Mouse (Mus musculus) lung, embryonic 14.5 days (tissue): ENCODE measurements at regions not wholly inside any gene's neighbourhood (a gene's known extent, or its start where the extent isn't known, plus 50 kb on each side); places are given as distances from the start of the nearest gene placed in this dataset.

Experiments
- ATAC-seq: fragments of 200-750 bp; cut with Nextera tagmentation; 2 replicates; pipeline ENCODE4 v1.8.0; 2017; ENCODE audit warnings: mild to moderate bottlenecking, moderate TSS enrichment, moderate library complexity; ENCODE audit not compliant: insufficient read depth
- DNase-seq: peaks from one replicate; pipeline ENCODE4 v3.0.0-alpha.2; 2015
- H3K27ac ChIP-seq: fragments of 300-500 bp; sonication (generic); 2 replicates; pipeline ENCODE4 v1.5.1; 2014; ENCODE audit warnings: low read depth, mild to moderate bottlenecking, moderate library complexity
- H3K27me3 ChIP-seq: fragments of 300-500 bp; sonication (generic); 2 replicates; pipeline ENCODE4 v1.6.1; 2014; ENCODE audit warnings: low read length, control low read depth; ENCODE audit not compliant: insufficient read depth
- H3K36me3 ChIP-seq: fragments of 300-500 bp; sonication (generic); 2 replicates; pipeline ENCODE4 v1.6.1; 2014; ENCODE audit warnings: control low read depth; ENCODE audit not compliant: insufficient read depth
- H3K4me1 ChIP-seq: fragments of 300-500 bp; sonication (generic); 2 replicates; pipeline ENCODE4 v1.6.1; 2014; ENCODE audit warnings: antibody characterized with exemption, control low read depth; ENCODE audit not compliant: insufficient read depth
- H3K4me2 ChIP-seq: fragments of 300-500 bp; sonication (generic); 2 replicates; pipeline ENCODE4 v1.6.1; 2014; ENCODE audit warnings: mild to moderate bottlenecking
- H3K4me3 ChIP-seq: fragments of 300-500 bp; sonication (generic); 2 replicates; pipeline ENCODE4 v1.5.1; 2014; ENCODE audit warnings: low read depth, low read length
- H3K9ac ChIP-seq: fragments of 300-500 bp; sonication (generic); 2 replicates; pipeline ENCODE4 v1.6.1; 2014
- H3K9me3 ChIP-seq: fragments of 300-500 bp; sonication (generic); 2 replicates; pipeline ENCODE4 v1.6.1; 2016; ENCODE audit warnings: low read depth, low read length, control low read depth
- CTCF ChIP-seq: IDR thresholded peaks from 2 replicates; pipeline ENCODE4 v1.5.1; 2016; ENCODE audit warnings: antibody characterized with exemption, low read depth
- WGBS: fragments of 180-500 bp; shearing (Covaris S2); extraction: QIAGEN DNeasy Blood & Tissue Kit; methylation state at CpG from one replicate; pipeline ENCODE4 v1.1.7; 2014; 5-methylcytosine and 5-hydroxymethylcytosine counted together

- peak; percentile 79 for DNase-seq
These were observed 56.9 kb upstream of the Phactr1 start for GRCm38 (mm10) chr13:42623491-42623890.

More at GRCm38 (mm10) chr13:42623491-42623890, 56.9 kb upstream of the Phactr1 start:
- Histone ChIP-seq H3K9ac (no peak overlapping the region), H3K36me3 (no peaks in the 10 kb centered on the region), H3K9me3 (no peaks in the 10 kb centered on the region), H3K27ac (no peak overlapping the region), H3K4me1 (no peaks in the 10 kb centered on the region), H3K4me2 (no peak overlapping the region), H3K27me3 (no peaks in the 10 kb centered on the region), H3K4me3 (no peak overlapping the region)
- TF ChIP-seq CTCF: peak; percentile 71
- WGBS: 50% methylated on average over 5 of the region's 5 CpGs
- ATAC-seq: no peak
